Mouse (Mus musculus) embryonic facial prominence, embryonic 12.5 days (tissue): ENCODE data around the gene Pcdh7. TPM values are rescaled to one million over a fixed set of nuclear protein-coding genes. Genes with fewer than 3 reads are reported as not detected.

Experiments
- ATAC-seq: fragments of 200-750 bp; cut with Nextera tagmentation; 2 replicates; pipeline ENCODE4 v1.8.0; 2017; ENCODE audit not compliant: insufficient number of reproducible peaks, insufficient read depth, low FRiP score, low TSS enrichment
- H3K27ac ChIP-seq: fragments of 300-500 bp; sonication (generic); 2 replicates; pipeline ENCODE4 v1.5.1; 2016; ENCODE audit warnings: mild to moderate bottlenecking
- H3K27me3 ChIP-seq: fragments of 300-500 bp; sonication (generic); 2 replicates; pipeline ENCODE4 v1.6.1; 2016; ENCODE audit warnings: mild to moderate bottlenecking, moderate library complexity
- H3K36me3 ChIP-seq: fragments of 300-500 bp; sonication (generic); 2 replicates; pipeline ENCODE4 v1.6.1; 2016; ENCODE audit warnings: mild to moderate bottlenecking
- H3K4me1 ChIP-seq: fragments of 300-500 bp; sonication (generic); 2 replicates; pipeline ENCODE4 v1.6.1; 2016
- H3K4me2 ChIP-seq: fragments of 300-500 bp; sonication (generic); replicated peaks from 2 replicates; pipeline ENCODE4 v1.6.1; 2016; ENCODE audit warnings: mild to moderate bottlenecking, moderate library complexity
- H3K4me3 ChIP-seq: fragments of 300-500 bp; sonication (generic); 2 replicates; pipeline ENCODE4 v1.5.1; 2016; ENCODE audit warnings: mild to moderate bottlenecking
- H3K9ac ChIP-seq: fragments of 300-500 bp; sonication (generic); 2 replicates; pipeline ENCODE4 v1.6.1; 2016; ENCODE audit warnings: mild to moderate bottlenecking, moderate library complexity
- H3K9me3 ChIP-seq: fragments of 300-500 bp; sonication (generic); 2 replicates; pipeline ENCODE4 v1.6.1; 2016; ENCODE audit warnings: mild to moderate bottlenecking, moderate library complexity
- WGBS: fragments of 180-500 bp; shearing (Covaris S2); methylation state at CpG from one replicate; pipeline ENCODE4 v1.1.7; 2016; 5-methylcytosine and 5-hydroxymethylcytosine counted together
- polyA plus RNA-seq: library from polyadenylated mRNA; unstranded; fragments of >200 nt; fragmentation: Nextera tagmentation; extraction: Ambion mirVana; gene quantifications from 2 replicates; pipeline ENCODE4 v1.2.1, GENCODE M21; 2016

Pcdh7 gene
- polyA plus RNA-seq, 1 experiment from 2014 or later, result 14.9 TPM

GRCm38 (mm10) chr5:57810641-57811040 is 92.9 kb downstream of the Pcdh7 start:
- Histone ChIP-seq H3K4me1 (no peaks in the 10 kb centered on the region), H3K4me2 (no peak overlapping the region), H3K9me3 (no peaks in the 10 kb centered on the region), H3K27me3 (no peaks in the 10 kb centered on the region), H3K4me3 (no peak overlapping the region), H3K36me3 (no peaks in the 10 kb centered on the region), H3K9ac (no peak overlapping the region), H3K27ac (no peak overlapping the region)
- 23% methylated on average over 1 of the region's 1 CpGs for WGBS
- ATAC-seq, result no peak

DNA sequence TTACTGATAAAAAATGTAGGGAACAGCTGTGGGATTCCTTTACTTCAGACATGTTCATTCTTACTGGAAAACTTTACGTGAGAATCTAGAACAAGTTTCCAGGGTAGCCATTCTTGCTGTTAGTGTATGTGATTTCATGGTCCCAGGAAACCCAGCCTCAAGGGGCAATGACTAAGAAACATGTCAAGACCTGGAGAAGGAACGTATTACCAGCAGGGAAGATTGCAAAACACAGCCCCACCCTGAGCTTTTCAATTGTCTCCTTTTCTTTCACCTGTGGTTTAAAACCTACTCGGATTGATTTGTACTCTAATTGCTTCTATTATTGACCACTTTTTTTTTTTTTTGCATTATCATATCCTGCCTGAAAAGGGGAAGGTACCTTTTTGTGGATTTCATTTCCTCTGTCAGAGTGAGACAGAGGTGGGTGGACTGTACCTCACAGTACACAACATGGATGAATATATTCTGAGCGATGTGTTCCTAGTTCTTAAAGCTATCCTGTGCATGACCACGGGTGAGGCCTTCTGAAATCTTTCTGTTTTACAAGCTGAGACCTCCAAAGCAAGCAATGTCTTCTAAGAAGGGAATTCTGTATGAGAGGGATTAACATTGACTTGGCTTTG is 98.3 kb downstream of the Pcdh7 start:
- H3K27me3 ChIP-seq, result no peaks in the 10 kb centered on the region
- ATAC-seq, result no peak
- H3K4me3 ChIP-seq, result no peak overlapping the region
- no peaks in the 10 kb centered on the region for H3K4me1 ChIP-seq
- no peaks in the 10 kb centered on the region for H3K9me3 ChIP-seq
- no peak overlapping the region for H3K4me2 ChIP-seq
- H3K27ac ChIP-seq, result no peak overlapping the region
- H3K36me3 ChIP-seq, result no peaks in the 10 kb centered on the region
- WGBS, result 68% methylated on average over 5 of the region's 5 CpGs
- H3K9ac ChIP-seq, result no peak overlapping the region

DNA sequence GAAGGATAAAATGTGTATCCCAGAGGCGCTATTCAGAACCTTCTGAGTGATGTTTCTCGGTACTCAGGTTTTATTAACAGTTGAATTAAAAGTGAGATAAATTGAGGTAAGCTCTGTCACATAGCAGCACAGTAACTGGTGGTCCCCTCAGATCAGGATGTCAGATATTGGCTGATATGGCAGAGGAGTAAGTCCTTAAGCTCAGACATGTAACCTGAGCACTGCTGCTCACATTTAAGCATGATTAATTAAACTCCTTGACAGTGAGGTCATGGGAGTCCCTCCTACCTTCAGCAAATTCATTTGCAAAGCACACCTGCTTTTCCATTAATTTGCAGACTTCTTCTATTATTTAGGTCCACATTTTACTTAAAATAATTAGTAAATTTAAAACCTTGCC is 102.0 kb downstream of the Pcdh7 start:
- Histone ChIP-seq H3K36me3 (no peaks in the 10 kb centered on the region), H3K4me2 (no peak overlapping the region), H3K4me1 (no peaks in the 10 kb centered on the region), H3K4me3 (no peak overlapping the region), H3K27me3 (no peaks in the 10 kb centered on the region), H3K9ac (no peak overlapping the region), H3K9me3 (no peaks in the 10 kb centered on the region), H3K27ac (no peak overlapping the region)
- ATAC-seq, result no peak
- 81% methylated on average over 2 of the region's 2 CpGs for WGBS

- ATAC-seq, result no peak
- 88% methylated on average over 8 of the region's 8 CpGs for WGBS
- H3K4me3 ChIP-seq, result no peak overlapping the region
- no peaks in the 10 kb centered on the region for H3K36me3 ChIP-seq
- no peaks in the 10 kb centered on the region for H3K4me1 ChIP-seq
- no peaks in the 10 kb centered on the region for H3K9me3 ChIP-seq
- H3K27me3 ChIP-seq, result no peaks in the 10 kb centered on the region
- H3K4me2 ChIP-seq, result no peak overlapping the region
- no peak overlapping the region for H3K9ac ChIP-seq
- no peak overlapping the region for H3K27ac ChIP-seq
Observed at GRCm38 (mm10) chr5:57821099-57821498, 103.3 kb downstream of the Pcdh7 start.

DNA sequence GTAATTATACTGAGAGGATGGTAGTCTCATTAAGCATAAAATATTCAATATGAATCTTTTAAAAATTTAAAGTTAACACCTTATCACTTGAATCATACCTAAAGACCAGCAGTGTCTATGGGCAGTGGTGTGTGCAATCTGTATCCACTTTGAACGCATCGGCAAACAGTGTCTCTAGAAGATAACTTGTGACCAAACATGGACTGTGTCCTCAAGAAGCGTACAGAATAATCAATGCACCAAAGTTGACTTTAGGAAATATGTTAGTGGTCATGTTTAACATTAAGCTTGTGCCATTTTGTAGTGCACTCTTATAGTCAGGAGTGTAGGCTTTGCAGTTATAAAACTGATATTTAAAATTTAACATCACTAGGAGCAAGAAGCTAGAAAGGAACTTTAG is 110.7 kb downstream of the Pcdh7 start:
- Histone ChIP-seq H3K4me1 (no peaks in the 10 kb centered on the region), H3K4me2 (no peak overlapping the region), H3K36me3 (no peaks in the 10 kb centered on the region), H3K27me3 (no peaks in the 10 kb centered on the region), H3K9me3 (no peaks in the 10 kb centered on the region), H3K4me3 (no peak overlapping the region), H3K9ac (no peak overlapping the region), H3K27ac (no peak overlapping the region)
- WGBS, result 92% methylated on average over 3 of the region's 3 CpGs
- ATAC-seq, result no peak

- 59% methylated on average over 2 of the region's 2 CpGs for WGBS
- no peak for ATAC-seq
Observed at GRCm38 (mm10) chr5:57837150-57837549, 119.4 kb downstream of the Pcdh7 start.

GRCm38 (mm10) chr5:57841357-57842119 is 123.8 kb downstream of the Pcdh7 start:
- Histone ChIP-seq H3K4me2 (no peak overlapping the region), H3K9me3 (no peaks in the 10 kb centered on the region), H3K27ac (no peak overlapping the region), H3K4me1 (no peaks in the 10 kb centered on the region), H3K27me3 (no peaks in the 10 kb centered on the region), H3K36me3 (no peaks in the 10 kb centered on the region), H3K4me3 (no peak overlapping the region), H3K9ac (no peak overlapping the region)
- WGBS, result 66% methylated on average over 5 of the region's 5 CpGs
- ATAC-seq, result no peak

More at GRCm38 (mm10) chr5:57837150-57837549, 119.4 kb downstream of the Pcdh7 start:
- no peaks in the 10 kb centered on the region for H3K27me3 ChIP-seq
- no peak overlapping the region for H3K4me2 ChIP-seq
- no peaks in the 10 kb centered on the region for H3K36me3 ChIP-seq
- no peak overlapping the region for H3K27ac ChIP-seq
- no peaks in the 10 kb centered on the region for H3K9me3 ChIP-seq
- H3K9ac ChIP-seq, result no peak overlapping the region
- no peak overlapping the region for H3K4me3 ChIP-seq
- H3K4me1 ChIP-seq, result no peaks in the 10 kb centered on the region

DNA sequence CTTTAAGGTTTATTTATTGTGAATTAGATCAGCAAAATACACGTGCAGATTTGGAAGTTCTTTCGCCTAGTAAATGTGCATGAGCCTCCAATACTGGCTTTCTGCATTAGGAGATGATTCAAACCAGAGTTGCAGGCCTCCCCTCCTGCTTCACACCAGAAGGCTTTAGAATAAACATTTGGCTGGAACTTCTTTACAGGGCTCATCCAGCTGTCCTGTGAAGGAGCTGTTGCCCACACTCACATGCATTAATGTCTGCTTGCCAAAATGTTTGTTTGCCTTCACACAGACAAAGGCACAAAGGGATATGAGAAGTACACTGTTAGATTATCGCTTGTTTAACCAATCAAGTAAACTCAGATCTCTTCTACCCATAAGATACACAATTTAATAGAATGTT is 129.7 kb downstream of the Pcdh7 start:
- WGBS, result 57% methylated on average over 3 of the region's 3 CpGs
- H3K9me3 ChIP-seq, result no peaks in the 10 kb centered on the region
- ATAC-seq, result no peak
- no peaks in the 10 kb centered on the region for H3K4me1 ChIP-seq
- no peaks in the 10 kb centered on the region for H3K36me3 ChIP-seq
- H3K27me3 ChIP-seq, result no peaks in the 10 kb centered on the region
- H3K4me3 ChIP-seq, result no peak overlapping the region
- no peak overlapping the region for H3K4me2 ChIP-seq
- no peak overlapping the region for H3K9ac ChIP-seq
- H3K27ac ChIP-seq, result no peak overlapping the region

- Histone ChIP-seq H3K27me3 (no peaks in the 10 kb centered on the region), H3K36me3 (no peaks in the 10 kb centered on the region), H3K4me1 (no peaks in the 10 kb centered on the region), H3K27ac (no peak overlapping the region), H3K4me2 (no peak overlapping the region), H3K9ac (no peak overlapping the region), H3K4me3 (no peak overlapping the region), H3K9me3 (no peaks in the 10 kb centered on the region)
- ATAC-seq, result no peak
- 80% methylated on average over 2 of the region's 2 CpGs for WGBS
Observed at GRCm38 (mm10) chr5:57850111-57850510, 132.3 kb downstream of the Pcdh7 start.

DNA sequence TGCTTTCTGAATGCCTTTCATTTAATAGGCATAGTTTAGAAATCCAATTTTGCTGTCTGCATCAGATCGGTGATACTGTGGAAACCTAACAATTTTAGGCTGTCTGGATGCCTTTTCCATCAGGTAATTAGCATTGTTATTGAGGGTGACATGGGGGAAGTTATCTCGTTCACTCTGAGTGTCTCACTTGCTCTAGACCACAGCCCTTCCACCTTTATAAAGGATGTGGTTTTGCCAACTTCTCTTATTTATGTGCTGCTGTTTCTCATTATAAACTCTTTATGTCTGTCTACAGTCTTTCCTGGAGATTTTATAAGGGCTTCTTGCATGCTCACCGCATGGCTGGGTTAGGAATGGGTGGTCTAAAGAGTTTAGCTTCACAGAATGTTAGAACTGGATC is 139.5 kb downstream of the Pcdh7 start:
- no peak overlapping the region for H3K27ac ChIP-seq
- H3K4me1 ChIP-seq, result no peaks in the 10 kb centered on the region
- no peaks in the 10 kb centered on the region for H3K9me3 ChIP-seq
- no peak overlapping the region for H3K4me2 ChIP-seq
- no peak overlapping the region for H3K9ac ChIP-seq
- H3K4me3 ChIP-seq, result no peak overlapping the region
- no peaks in the 10 kb centered on the region for H3K27me3 ChIP-seq
- no peak for ATAC-seq
- no peaks in the 10 kb centered on the region for H3K36me3 ChIP-seq
- WGBS, result 34% methylated on average over 3 of the region's 3 CpGs

DNA sequence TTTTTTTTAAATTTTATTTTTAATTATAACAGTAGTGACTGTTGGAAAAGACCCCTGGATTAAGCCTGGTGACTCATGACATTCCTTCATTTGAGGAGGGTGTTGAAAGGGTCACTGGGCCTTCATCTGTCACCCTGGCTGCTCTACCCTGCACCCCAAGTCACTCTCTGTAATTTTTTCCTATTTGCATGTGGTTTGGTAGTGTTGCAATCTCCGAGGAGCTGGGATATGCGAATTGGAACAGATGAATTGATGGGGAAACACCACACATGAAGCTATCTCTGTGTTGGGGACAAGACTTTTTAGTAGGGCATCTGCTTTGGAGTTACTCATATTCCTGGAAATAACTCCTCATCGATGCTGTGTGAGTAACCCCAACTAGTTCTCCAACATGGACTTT is 146.5 kb downstream of the Pcdh7 start:
- WGBS, result 82% methylated on average over 3 of the region's 3 CpGs
- no peaks in the 10 kb centered on the region for H3K9me3 ChIP-seq
- ATAC-seq, result no peak
- no peak overlapping the region for H3K4me3 ChIP-seq
- no peak overlapping the region for H3K9ac ChIP-seq
- no peak overlapping the region for H3K27ac ChIP-seq
- no peaks in the 10 kb centered on the region for H3K27me3 ChIP-seq
- no peaks in the 10 kb centered on the region for H3K36me3 ChIP-seq
- peaks cover 8% of the 10 kb centered on the region; the same call in 1 of the 2 replicates for H3K4me1 ChIP-seq
- H3K4me2 ChIP-seq, result no peak overlapping the region

- Histone ChIP-seq H3K9me3 (no peaks in the 10 kb centered on the region), H3K27me3 (no peaks in the 10 kb centered on the region), H3K9ac (no peak overlapping the region), H3K27ac (no peak overlapping the region), H3K4me2 (no peak overlapping the region), H3K36me3 (no peaks in the 10 kb centered on the region), H3K4me1 (peaks cover 8% of the 10 kb centered on the region; the same call in 1 of the 2 replicates), H3K4me3 (no peak overlapping the region)
- 76% methylated on average over 3 of the region's 3 CpGs for WGBS
- no peak for ATAC-seq
Observed at GRCm38 (mm10) chr5:57865256-57865655, 147.5 kb downstream of the Pcdh7 start.
